Mouse (Mus musculus) bone marrow macrophage, adult 2 months (primary cell): Measurements from ENCODE around the gene Igsf21.

Source experiments
- CTCF ChIP-seq: IDR thresholded peaks from 2 replicates; pipeline ENCODE4 v1.5.1; 2012; ENCODE audit warnings: low read depth, mild to moderate bottlenecking, low read length, moderate library complexity
- POLR2A ChIP-seq: IDR thresholded peaks from 2 replicates; pipeline ENCODE4 v1.6.1; 2012; ENCODE audit warnings: mild to moderate bottlenecking, low read depth, low read length, borderline replicate concordance

DNA sequence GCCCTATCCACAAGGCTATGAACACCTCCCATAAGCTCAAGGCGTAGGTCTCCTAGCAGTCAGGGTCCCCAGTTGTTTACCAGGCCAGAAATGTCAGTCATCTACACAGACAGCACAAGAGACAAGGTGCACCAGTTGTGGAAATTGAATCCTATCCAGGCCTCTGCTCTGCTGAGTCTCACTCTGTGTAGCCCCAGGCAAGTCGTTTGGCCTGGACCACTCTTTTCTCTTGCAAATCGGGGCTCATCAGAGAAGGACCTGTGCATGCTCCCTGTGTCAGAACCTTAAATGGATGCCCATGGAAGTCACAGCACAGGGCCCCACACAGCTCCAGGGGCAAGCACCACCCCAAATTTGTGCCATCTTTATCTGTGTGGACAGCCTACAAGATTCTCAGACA, 154.9 kb downstream of the Igsf21 start:
- no peak for TF ChIP-seq CTCF
- TF ChIP-seq POLR2A: no peak
